ENCODE assay signal across 21 mouse cellular contexts in the genomic region with DNA sequence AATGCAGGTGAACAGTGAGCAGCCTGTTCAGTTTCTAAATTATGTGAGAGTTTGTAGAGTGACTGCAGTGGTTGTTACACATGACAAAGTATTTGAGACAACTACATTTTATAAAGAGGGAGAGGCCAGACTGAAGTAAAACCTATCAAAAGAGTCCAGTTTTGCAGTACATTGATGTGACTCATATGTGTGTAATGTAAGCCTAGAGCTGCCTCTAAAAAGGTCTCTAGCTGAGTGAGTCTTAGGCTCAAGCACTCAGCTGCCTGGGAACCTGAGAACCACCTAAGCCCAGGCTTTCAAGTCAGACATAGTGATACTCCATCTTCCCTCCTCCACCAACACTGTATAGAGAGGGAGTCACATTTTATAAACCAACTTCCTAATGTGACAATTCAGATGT.
"Had no signal": no experiment of that assay in that cellular context is flagged by ENCODE, and none has a peak within 500 bp of the region (broad histone marks: within the 10 kb centered on the region; RNA-seq: fewer than 3 reads in every experiment).

No protein-coding gene starts in this region.

- H3K4me3 ChIP-seq: liver, embryonic 15.5 days; lung, embryonic 15.5 days; midbrain, embryonic 10.5 days; myocyte; neural tube, embryonic 13.5 days; neural tube, embryonic 15.5 days had no signal

- H3K9me3 ChIP-seq: liver, embryonic 15.5 days; lung, embryonic 15.5 days; midbrain, embryonic 10.5 days; neural tube, embryonic 13.5 days; neural tube, embryonic 15.5 days had no signal

- H3K4me1 ChIP-seq: liver, embryonic 15.5 days; lung, embryonic 15.5 days; neural tube, embryonic 13.5 days; neural tube, embryonic 15.5 days had no signal

- H3K9ac ChIP-seq: liver, embryonic 15.5 days; liver, postnatal 0 days; lung, embryonic 15.5 days; neural tube, embryonic 13.5 days; neural tube, embryonic 15.5 days had no signal

- ATAC-seq: liver, postnatal 0 days; lung, postnatal 0 days; midbrain, embryonic 16.5 days had no signal

- H3K27ac ChIP-seq: liver, embryonic 15.5 days; lung, embryonic 15.5 days; midbrain, embryonic 10.5 days; neural tube, embryonic 13.5 days; neural tube, embryonic 15.5 days had no signal

- DNase-seq: liver, postnatal 0 days; lung, adult 2 months; lung, postnatal 14 days; lung, postnatal 4 days; midbrain, embryonic 14.5 days; retina, postnatal 1 day; right cerebral cortex, adult 18-20 months; right cerebral cortex, postnatal 25 days; right cerebral cortex, postnatal 4 days; spleen, adult 18-20 months; thymus, adult 18-20 months; thymus, postnatal 14 days; thymus, postnatal 36 days had no signal

- H3K27me3 ChIP-seq: liver, embryonic 15.5 days; lung, embryonic 15.5 days; neural tube, embryonic 13.5 days; neural tube, embryonic 15.5 days had no signal

- H3K4me2 ChIP-seq: liver, embryonic 15.5 days; lung, embryonic 15.5 days; neural tube, embryonic 13.5 days; neural tube, embryonic 15.5 days had no signal
